Mouse (Mus musculus) hindbrain, embryonic 11.5 days (tissue): ENCODE measurements around the gene Cacna1e. TPM values are rescaled to one million over a fixed set of nuclear protein-coding genes. Genes with fewer than 3 reads are reported as not detected.

Experiments
- polyA plus RNA-seq: library from polyadenylated mRNA; unstranded; fragments of >200 nt; fragmentation: Nextera tagmentation; extraction: Ambion mirVana; gene quantifications from 2 replicates; pipeline ENCODE4 v1.2.1, GENCODE M21; 2014

Cacna1e gene
- polyA plus RNA-seq, 1 experiment from 2014 or later = 3.9 TPM

Other genes with a start within 250 kb of the Cacna1e start
- gene Ier5, start 215.1 kb upstream of the Cacna1e start, polyA plus RNA-seq = 12.7 and 17.1 TPM in 2 replicates